Mouse (Mus musculus) adrenal gland, postnatal 25 days (tissue): ENCODE results near the gene Ccdc113. TPM values are rescaled to one million over a fixed set of nuclear protein-coding genes. Genes with fewer than 3 reads are reported as not detected.
A peak's percentile ranks its signal among the peaks of the same experiment; 100 is the strongest.

Experiments
- DNase-seq: peaks from one replicate; pipeline ENCODE4 v3.0.0; 2021; ENCODE audit warnings: mixed read lengths
- total RNA-seq: library from RNA; stranded (reverse); gene quantifications from 2 replicates; pipeline ENCODE4 v1.2.3, GENCODE M21; 2021

Gene Ccdc113
- total RNA-seq, 1 experiment from 2014 or later: 1.4 TPM

- DNase-seq: no peak
Observed at GRCm38 (mm10) chr8:95539487-95539886, 5.6 kb downstream of the Ccdc113 start.

DNA sequence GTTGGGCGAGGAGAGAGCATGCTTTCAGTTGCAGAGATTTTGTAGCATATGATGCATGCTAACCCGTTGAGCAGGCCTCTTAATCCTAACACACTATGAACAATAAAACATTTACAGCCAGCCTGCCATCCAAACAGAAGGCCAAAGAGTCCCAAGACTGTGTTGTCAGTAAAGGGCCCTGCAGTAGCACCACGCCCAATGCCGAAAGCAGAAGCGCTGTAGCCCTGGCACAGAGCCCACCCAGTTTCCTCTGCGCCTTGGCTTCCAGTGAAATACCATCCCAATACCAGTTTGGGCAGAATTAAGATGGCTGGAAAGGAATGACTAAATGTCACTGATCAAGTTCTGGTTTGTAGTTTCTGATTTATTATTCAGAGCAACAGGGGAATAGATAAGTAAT, 8.3 kb downstream of the Ccdc113 start:
- DNase-seq: no peak

GRCm38 (mm10) chr8:95543065-95543464, 9.2 kb downstream of the Ccdc113 start:
- no peak for DNase-seq

GRCm38 (mm10) chr8:95545815-95546214, 11.9 kb downstream of the Ccdc113 start:
- no peak for DNase-seq

DNA sequence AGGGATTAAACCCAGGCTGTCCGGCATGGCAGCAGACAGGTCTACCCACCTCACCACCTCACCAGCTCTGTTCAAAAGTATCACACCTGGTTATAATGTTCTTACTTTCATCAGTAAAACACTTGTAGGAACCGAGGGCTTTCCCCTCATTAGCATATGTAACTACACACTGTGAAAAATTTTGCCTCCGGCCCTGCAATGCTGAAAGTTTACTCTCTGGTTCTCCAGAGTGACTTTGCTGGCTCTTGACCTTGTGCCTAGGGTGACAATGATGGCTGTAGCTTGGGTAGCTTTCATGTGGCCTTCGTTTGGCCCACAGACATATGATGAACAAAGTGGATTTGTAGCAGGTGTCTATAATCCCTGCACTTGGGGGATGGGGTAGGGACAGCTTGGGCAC, 13.1 kb downstream of the Ccdc113 start:
- no peak for DNase-seq

GRCm38 (mm10) chr8:95547931-95548330, 14.0 kb downstream of the Ccdc113 start:
- no peak for DNase-seq

- DNase-seq: no peak
Observed at GRCm38 (mm10) chr8:95549871-95550829, 16.3 kb downstream of the Ccdc113 start.

DNA sequence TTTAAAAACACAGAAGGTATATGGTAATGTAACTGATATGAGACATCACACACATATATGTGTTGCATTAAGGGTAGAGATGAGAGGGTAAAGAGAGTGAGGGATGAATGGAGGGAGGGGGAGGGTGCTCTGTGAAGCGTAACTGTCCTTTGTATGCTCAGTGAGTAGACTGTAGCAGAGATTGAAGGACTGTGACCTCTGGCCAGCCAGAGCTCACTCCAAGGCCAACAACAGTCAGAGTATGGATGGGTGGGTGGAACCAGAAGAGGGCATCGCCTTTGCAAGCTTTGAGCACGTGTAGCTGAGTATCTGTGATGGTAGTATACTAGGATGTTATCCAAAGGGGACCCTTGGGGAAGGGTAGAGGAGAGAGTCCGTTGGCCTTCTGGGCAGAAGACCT, 17.7 kb downstream of the Ccdc113 start:
- DNase-seq: no peak

DNA sequence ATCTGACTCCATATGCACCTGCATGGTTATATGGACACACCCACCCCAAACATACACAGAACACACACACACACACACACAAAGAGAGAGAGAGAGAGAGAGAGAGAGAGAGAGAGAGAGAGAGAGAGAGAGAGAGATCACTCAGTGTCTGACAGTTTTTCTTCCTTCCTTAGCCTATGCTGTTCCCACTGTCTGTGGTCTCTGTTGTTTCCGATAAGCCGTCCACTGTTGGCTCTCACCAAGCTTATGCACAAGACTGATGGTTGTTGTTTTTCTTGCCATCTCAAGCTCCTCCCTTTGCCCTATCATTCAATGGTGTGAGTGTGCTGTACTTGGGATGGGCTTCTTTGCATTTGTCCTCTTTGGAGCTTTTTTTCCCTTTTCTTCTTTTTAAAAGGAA, 22.1 kb downstream of the Ccdc113 start:
- DNase-seq: no peak

GRCm38 (mm10) chr8:95566217-95566616, 32.3 kb downstream of the Ccdc113 start:
- DNase-seq: no peak

DNA sequence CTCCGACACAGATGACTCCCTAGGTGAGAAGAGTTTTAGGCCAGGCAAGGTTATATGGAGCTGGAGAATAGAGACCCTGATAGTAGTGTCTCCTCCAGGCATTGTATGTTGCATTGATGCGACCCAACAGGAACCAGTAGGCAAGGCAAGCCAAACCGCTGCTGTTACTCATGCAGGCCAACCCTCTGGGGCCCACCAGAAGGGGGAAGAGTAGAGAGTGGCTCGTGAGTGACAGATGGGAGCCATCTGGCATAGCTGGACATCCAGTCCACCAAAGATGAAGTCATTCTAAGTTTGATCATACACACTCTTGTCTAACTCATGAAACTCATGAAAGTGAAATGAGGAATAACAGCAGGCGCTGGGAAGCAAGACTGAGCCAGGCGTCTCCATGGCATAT, 32.9 kb downstream of the Ccdc113 start:
- DNase-seq: no peak

DNA sequence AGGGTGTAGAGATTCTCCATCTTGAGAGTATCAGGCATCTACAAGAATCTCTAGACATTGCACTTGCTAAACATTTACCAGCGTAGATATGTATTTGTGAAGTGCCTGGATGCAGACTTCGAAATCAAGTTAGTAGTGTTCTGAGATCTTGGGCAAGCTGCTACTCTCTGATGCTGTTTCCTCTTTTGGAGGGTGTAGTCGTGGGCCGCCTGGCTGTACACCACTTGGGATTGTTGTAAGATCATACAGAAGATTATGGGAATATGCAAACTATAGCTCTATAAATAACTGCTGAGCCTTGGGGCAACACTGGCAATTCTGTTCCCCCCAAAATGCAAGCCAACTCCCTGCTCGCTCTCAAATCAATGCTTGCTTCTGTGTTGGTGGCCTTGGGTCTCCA, 39.3 kb downstream of the Ccdc113 start:
- no peak for DNase-seq

GRCm38 (mm10) chr8:95576240-95576639, 42.4 kb downstream of the Ccdc113 start, which contains the start of gene Prss54:
Prss54 (minus strand) TSS chr8:95576340.
- DNase-seq: no peak

- DNase-seq: no peak
Observed at GRCm38 (mm10) chr8:95587339-95587738, 53.5 kb downstream of the Ccdc113 start.

DNA sequence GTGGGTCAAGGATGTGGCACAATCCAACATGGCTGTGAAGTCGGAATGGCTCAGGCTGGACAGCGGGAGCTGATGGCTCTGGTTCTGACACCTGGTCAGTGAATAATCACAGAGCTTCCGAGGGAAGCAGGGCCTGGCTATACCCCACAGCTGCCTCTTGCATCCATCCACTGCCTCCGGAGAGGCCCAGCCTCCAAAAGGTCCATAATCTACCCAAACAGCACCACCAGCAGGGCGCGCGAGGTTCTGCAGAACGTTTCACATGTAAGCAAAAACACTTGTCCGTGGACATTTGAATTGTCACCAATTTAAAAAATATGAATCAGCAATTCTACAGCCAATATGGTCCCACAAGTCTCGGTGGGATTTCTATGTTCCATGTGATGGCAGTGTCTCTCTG, 55.4 kb downstream of the Ccdc113 start:
- DNase-seq: peak; percentile 9

GRCm38 (mm10) chr8:95590539-95590938, 56.7 kb downstream of the Ccdc113 start:
- DNase-seq: no peak

- no peak for DNase-seq
Observed at GRCm38 (mm10) chr8:95592131-95592780, 58.4 kb downstream of the Ccdc113 start.

DNA sequence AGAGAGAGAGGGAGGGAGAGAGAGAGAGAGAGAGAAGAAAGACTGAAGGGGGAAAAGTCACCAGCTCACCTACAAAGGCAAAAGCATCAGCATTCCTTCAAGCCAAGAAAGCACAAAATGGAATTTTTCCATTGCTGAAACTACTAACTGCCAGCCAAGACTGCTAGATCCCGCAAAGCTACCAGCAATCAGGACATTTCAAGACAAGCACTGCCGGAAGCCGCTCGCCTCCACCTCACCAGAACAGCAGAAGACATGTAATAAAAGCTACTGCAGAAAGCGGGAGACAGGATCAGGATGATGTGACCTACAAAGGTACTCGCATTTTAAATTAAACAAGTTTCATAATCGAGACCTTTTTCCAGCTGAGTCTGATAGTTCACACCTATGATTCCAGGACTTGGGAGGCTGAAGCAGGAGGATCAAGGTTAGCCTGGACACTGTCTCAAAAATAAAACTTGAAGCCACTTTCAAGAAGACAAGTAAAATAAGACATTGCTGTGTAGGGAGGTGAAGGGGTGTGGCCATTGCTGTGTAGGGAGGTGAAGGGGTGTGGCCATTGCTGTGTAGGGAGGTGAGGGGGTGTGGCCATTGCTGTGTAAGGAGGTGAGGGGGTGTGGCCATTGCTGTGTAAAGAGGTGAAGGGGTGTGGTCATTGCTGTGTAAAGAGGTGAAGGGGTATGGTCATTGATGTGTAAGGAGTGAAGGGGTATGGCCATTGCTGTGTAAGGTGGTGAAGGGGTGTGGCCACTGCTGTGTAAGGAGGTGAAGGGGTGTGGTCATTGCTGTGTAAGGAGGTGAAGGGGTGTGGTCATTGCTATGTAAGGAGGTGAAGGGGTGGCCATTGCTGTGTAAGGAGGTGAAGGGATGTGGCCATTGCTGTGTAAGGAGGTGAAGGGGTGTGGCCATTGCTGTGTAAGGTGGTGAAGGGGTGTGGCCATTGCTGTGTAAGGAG, 59.8 kb downstream of the Ccdc113 start:
- DNase-seq: no peak

GRCm38 (mm10) chr8:95595131-95595530, 61.2 kb downstream of the Ccdc113 start:
- no peak for DNase-seq

DNA sequence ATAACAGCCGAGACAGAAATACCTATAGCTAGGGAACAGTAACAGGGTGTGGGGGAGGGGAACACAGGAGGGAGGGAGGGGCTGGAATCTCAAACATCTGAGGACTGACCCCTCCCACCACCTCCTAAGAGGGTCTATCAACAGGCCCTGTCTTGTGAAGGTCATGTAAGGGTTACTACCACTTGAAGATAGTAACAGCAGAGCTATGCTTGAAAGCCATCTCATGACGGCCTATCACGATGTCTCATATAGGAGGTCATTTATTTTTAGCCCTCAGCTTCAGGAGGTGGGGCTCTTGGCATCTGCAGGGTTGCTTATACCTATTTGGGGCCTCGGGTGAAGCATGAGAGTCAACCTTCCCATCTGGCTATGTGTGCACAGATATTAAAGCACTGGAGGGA, 63.0 kb downstream of the Ccdc113 start:
- no peak for DNase-seq

DNA sequence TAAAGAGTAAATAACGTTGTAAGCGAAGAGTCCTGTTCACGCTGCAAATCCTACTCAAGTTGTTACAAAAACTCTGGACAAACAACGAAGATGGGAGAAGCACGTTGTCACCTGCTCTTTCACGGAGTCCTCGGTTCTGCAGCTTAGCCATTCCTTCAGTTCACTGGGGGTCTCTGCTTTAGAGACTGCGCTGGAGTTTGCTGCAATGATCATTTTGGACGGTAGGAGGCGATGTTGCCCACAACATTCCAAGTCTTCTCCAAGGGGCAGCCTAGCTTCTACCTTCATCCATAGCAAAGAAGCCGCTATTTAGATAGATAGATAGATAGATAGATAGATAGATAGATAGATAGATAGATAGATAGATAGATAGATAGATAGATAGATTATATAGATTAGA, 66.0 kb downstream of the Ccdc113 start:
- DNase-seq: peak; percentile 32

- no peak for DNase-seq
Observed at GRCm38 (mm10) chr8:95601306-95601705, 67.4 kb downstream of the Ccdc113 start.
